Mouse (Mus musculus) CH12.LX (cell line): ENCODE results near the gene Rev3l.

Experiments
- CTCF ChIP-seq, 2 experiments: IDR thresholded peaks in 1 of 2; conservative IDR thresholded peaks in 1 of 2; 2 replicates each; pipeline ENCODE4 v1.5.1; 2011 to 2012; ENCODE audit warnings: low read depth in 2 of 2, low read length in 2 of 2, improper control_type of control experiment in 1 of 2, inconsistent platforms in 1 of 2, mild to moderate bottlenecking in 1 of 2, moderate library complexity in 1 of 2
- IRF4 ChIP-seq: IDR thresholded peaks from 2 replicates; pipeline ENCODE4 v1.6.1; 2014; ENCODE audit warnings: low read depth, mild to moderate bottlenecking, inconsistent platforms, low read length, improper control_type of control experiment
- MXI1 ChIP-seq: IDR thresholded peaks from 2 replicates; pipeline ENCODE4 v1.6.1; 2011; ENCODE audit warnings: mild to moderate bottlenecking, low read depth, low read length, improper control_type of control experiment
- POLR2A ChIP-seq: IDR thresholded peaks from 2 replicates; pipeline ENCODE4 v1.6.1; 2011; ENCODE audit warnings: low read depth, mild to moderate bottlenecking, improper control_type of control experiment, low read length
- TCF12 ChIP-seq: IDR thresholded peaks from 2 replicates; pipeline ENCODE4 v1.6.1; 2014; ENCODE audit warnings: low read depth, mild to moderate bottlenecking, inconsistent platforms, low read length, improper control_type of control experiment

DNA sequence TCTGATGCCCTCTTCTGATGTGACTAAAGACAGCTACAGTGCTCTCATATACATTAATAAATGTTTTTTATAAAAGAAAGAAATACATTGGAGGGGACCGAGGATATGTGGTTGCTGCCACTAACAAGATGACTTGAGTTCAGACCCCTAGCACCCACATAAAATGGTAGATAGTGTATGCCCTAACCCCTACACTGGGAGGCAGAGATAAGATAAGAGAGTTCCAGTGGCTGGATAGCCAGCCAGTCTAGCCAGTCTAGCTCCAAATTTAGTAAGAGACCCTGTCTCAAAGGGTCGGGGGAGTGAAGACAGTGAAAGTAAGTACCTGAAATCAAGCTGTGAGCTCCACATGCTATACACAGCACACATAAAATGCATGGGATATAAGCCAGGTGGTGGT lies 133.6 kb downstream of the Rev3l start:
- TF ChIP-seq TCF12 (no peak), POLR2A (no peak), IRF4 (no peak), MXI1 (no peak), CTCF (conservative IDR thresholded peaks at IDR 0.05 in 1 of 2, IDR thresholded peaks at IDR 0.05 in 1 of 2; ENCODE audit: low read depth in 2 of 2, low read length in 2 of 2) (no peak)
